8 mouse cellular contexts compared by ENCODE assay signal in the genomic region with DNA sequence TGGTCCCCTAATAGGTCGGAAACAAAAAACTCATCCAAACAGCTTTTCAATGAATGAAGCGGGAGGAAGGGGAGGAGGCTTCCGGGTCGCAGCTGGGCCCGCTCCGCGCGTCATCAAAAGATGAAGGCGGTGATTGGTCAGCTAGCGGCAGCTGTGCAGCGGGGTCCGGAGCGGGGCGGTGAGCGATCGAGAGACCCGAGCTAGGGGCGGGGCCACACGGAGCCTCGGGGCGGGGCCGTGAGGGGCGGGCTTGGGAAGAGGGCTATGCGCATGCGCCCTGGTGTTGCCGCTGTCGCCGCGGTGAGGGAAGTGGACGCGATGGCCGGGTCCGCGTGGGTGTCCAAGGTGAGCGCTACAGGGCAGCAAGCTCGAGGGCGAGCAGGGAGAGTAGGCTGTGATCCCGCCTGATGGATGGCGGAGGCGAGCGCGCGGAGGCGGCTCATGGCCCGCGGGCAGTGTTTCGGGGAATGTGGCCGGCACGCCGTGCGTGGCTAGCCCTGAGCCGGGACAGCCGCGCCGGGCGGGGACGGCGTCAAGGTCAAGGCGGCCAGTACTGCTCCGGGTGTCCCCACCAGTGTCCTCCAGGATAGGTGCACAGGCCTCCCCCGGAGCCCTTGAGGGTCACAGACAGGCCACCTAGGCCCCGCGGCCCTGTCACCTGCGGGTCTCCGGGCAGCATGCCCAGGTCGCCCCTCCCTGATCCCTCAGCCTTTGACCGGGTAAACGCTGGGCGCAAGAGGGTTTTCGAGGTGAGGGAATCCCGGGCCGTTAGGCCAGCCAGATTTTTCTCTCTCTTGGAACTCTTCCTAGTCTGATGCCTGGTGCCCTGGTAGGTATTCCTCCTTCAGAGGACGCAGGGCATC. TPM values are rescaled to one million over a fixed set of nuclear protein-coding genes. Genes with fewer than 3 reads are reported as not detected.
DNase-seq lines count a peak whose midpoint lies in the region; ATAC-seq and TF ChIP-seq lines count a peak whose summit lies in the region.

A gene (plus strand): TSS at position 136 of the 863 bp plus-strand sequence.

- peaks cover 37% of the 10 kb centered on the region for H3K79me2 ChIP-seq in MEL (ENCODE audit: control insufficient read depth, insufficient read depth, low read length, poor library complexity)

- no peak for TF ChIP-seq CTCF in MEL (IDR thresholded peaks at IDR 0.05 in 2 of 3, conservative IDR thresholded peaks at IDR 0.05 in 1 of 3; ENCODE audit: control insufficient read depth in 1 of 3, insufficient read depth in 1 of 3, low read depth in 2 of 3, low read length in 3 of 3, poor library complexity in 1 of 3, severe bottlenecking in 1 of 3)
- TF ChIP-seq CTCF in cerebellum, adult 2 months (IDR thresholded peaks at IDR 0.05; ENCODE audit: borderline replicate concordance, insufficient read depth, low read depth, low read length) = no peak

- peak; percentile 91 to 94 for TF ChIP-seq POLR2A in MEL (IDR thresholded peaks at IDR 0.05; ENCODE audit: control insufficient read depth in 1 of 2, insufficient read depth in 1 of 2, low read depth in 1 of 2, low read length in 2 of 2, poor library complexity in 1 of 2)
- peak; percentile 91 for TF ChIP-seq POLR2A in cerebellum, adult 2 months (IDR thresholded peaks at IDR 0.05; ENCODE audit: borderline replicate concordance, insufficient read depth, low read length)

- peaks cover 9 to 31% of the 10 kb centered on the region in 2 experiments; a peak in 3 of 4 replicates for H3K4me1 ChIP-seq in MEL (ENCODE audit: control insufficient read depth in 1 of 2, insufficient read depth in 2 of 2, low read length in 2 of 2)
- peaks cover 12% of the 10 kb centered on the region for H3K4me1 ChIP-seq in cerebellum, adult 2 months (ENCODE audit: control insufficient read depth, insufficient read depth, low read length)
- peaks cover 10% of the 10 kb centered on the region for H3K4me1 ChIP-seq in lung, embryonic 16.5 days (replicated peaks; ENCODE audit: control insufficient read depth, insufficient read depth, low read length)

- TF ChIP-seq RAD21 in MEL (IDR thresholded peaks at IDR 0.05; ENCODE audit: low read depth, low read length) = no peak

- no peaks in the 10 kb centered on the region for H3K27me3 ChIP-seq in MEL (ENCODE audit: control insufficient read depth in 1 of 2, insufficient read depth in 2 of 2, low read length in 2 of 2)
- H3K27me3 ChIP-seq in cerebellum, adult 2 months (ENCODE audit: control insufficient read depth, insufficient read depth, low read length) = no peaks in the 10 kb centered on the region
- H3K27me3 ChIP-seq in lung, embryonic 16.5 days (ENCODE audit: control insufficient read depth, insufficient read depth, low read depth, low read length) = no peaks in the 10 kb centered on the region

- ATAC-seq in hematopoietic stem cell, adult 5-6 weeks (replicated peaks in 1 of 2; ENCODE audit: insufficient read depth in 1 of 2, low FRiP score in 2 of 2, low TSS enrichment in 1 of 2, low read depth in 1 of 2, poor library complexity in 2 of 2, severe bottlenecking in 2 of 2) = peak; percentile 100
- peak; percentile 100 for ATAC-seq in lung, embryonic 16.5 days (ENCODE audit: low read depth)

- H3K27ac ChIP-seq in MEL (ENCODE audit: control insufficient read depth, low read depth, low read length) = peak within 1 kb of the TSS; percentile 98
- peak within 1 kb of the TSS; percentile 15 for H3K27ac ChIP-seq in cerebellum, adult 2 months (ENCODE audit: insufficient read depth, low read length)
- no peak within 1 kb of the TSS for H3K27ac ChIP-seq in lung, embryonic 16.5 days (ENCODE audit: low read length)

- H3K36me3 ChIP-seq in MEL (ENCODE audit: control insufficient read depth in 1 of 2, insufficient read depth in 2 of 2, low read length in 2 of 2) = peaks cover 16 to 46% of the 10 kb centered on the region in 2 experiments
- peaks cover 2% of the 10 kb centered on the region for H3K36me3 ChIP-seq in lung, embryonic 16.5 days (ENCODE audit: control insufficient read depth, insufficient read depth, low read length)

- peak; percentile 98 for DNase-seq in MEL (ENCODE audit: low read depth, low spot score)
- DNase-seq in cerebellum, adult 2 months = peak; percentile 93 to 96
- peak; percentile 96 for DNase-seq in forelimb bud, embryonic 11.5 days (ENCODE audit: low read depth, low spot score)
- DNase-seq in layer of hippocampus, adult 9-10 months (ENCODE audit: low spot score) = peak; percentile 84
- peak; percentile 95 for DNase-seq in ovary, postnatal 10 days (ENCODE audit: low spot score)
- DNase-seq in thymus, postnatal 10 days (ENCODE audit: low spot score in 2 of 2) = peak; percentile 98 to 99

- H3K4me3 ChIP-seq in MEL (ENCODE audit: control insufficient read depth in 1 of 2, insufficient read depth in 1 of 2, low read depth in 2 of 2, low read length in 2 of 2) = peak within 1 kb of the TSS; percentile 89 to 94
- peak within 1 kb of the TSS; percentile 58 for H3K4me3 ChIP-seq in cerebellum, adult 2 months (replicated peaks; ENCODE audit: insufficient read depth, low read depth, low read length)
- H3K4me3 ChIP-seq in lung, embryonic 16.5 days (ENCODE audit: low read length) = peak within 1 kb of the TSS; percentile 77

- H3K4me2 ChIP-seq in lung, embryonic 16.5 days (ENCODE audit: low read depth, low read length) = peak within 1 kb of the TSS; percentile 79

- WGBS in cerebellum, adult 2 months = under 1% methylated on average over 72 of the region's 73 CpGs
- WGBS in lung, embryonic 16.5 days = 0% methylated on average over 71 of the region's 73 CpGs

- peak within 1 kb of the TSS; percentile 91 for H3K9ac ChIP-seq in MEL (ENCODE audit: control insufficient read depth, low read depth, low read length, poor library complexity, severe bottlenecking)
- H3K9ac ChIP-seq in lung, embryonic 16.5 days (ENCODE audit: low read length) = peak within 1 kb of the TSS; percentile 84

- H3K9me3 ChIP-seq in MEL (replicated peaks; ENCODE audit: insufficient read depth, low read length) = no peaks in the 10 kb centered on the region
- H3K9me3 ChIP-seq in lung, embryonic 16.5 days (ENCODE audit: control insufficient read depth, low read length) = no peaks in the 10 kb centered on the region

- no peak for TF ChIP-seq EP300 in MEL (IDR thresholded peaks at IDR 0.05; ENCODE audit: low read depth in 1 of 2, low read length in 2 of 2)

TF ChIP-seq in MEL, 35 proteins besides CTCF, POLR2A, EP300 and RAD21 (continues in another document):
- TF ChIP-seq CHD2 (IDR thresholded peaks at IDR 0.05; ENCODE audit: low read length) = no peak
- TF ChIP-seq ZMIZ1 (IDR thresholded peaks at IDR 0.05; ENCODE audit: low read depth, low read length) = no peak
- TF ChIP-seq CHD1 (IDR thresholded peaks at IDR 0.05; ENCODE audit: low read depth, low read length) = no peak
- peak; percentile 72 for TF ChIP-seq MAX (IDR thresholded peaks at IDR 0.05; ENCODE audit: low read length)
- TF ChIP-seq POLR2AphosphoS2 (IDR thresholded peaks at IDR 0.05; ENCODE audit: low read length) = peak; percentile 78
- no peak for TF ChIP-seq BHLHE40 (IDR thresholded peaks at IDR 0.05; ENCODE audit: borderline replicate concordance, low read depth, low read length)
- peak; percentile 92 for TF ChIP-seq NELFE (IDR thresholded peaks at IDR 0.05; ENCODE audit: low read depth, low read length)
- TF ChIP-seq ETS1 (IDR thresholded peaks at IDR 0.05; ENCODE audit: low read depth, low read length) = peak; percentile 48; the same call in 1 of the 2 replicates
- TF ChIP-seq MYC (IDR thresholded peaks at IDR 0.05; ENCODE audit: low read depth, low read length) = 0 out of 2 replicates have a peak, but pooled peaks have one; percentile 66
- peak; percentile 58; the same call in 1 of the 2 replicates for TF ChIP-seq TBP (IDR thresholded peaks at IDR 0.05; ENCODE audit: low read depth, low read length)
- no peak for TF ChIP-seq TAL1 (IDR thresholded peaks at IDR 0.05; ENCODE audit: low read length)
- peak; percentile 77 for TF ChIP-seq SIN3A (IDR thresholded peaks at IDR 0.05; ENCODE audit: low read length)
- TF ChIP-seq ZC3H11A (IDR thresholded peaks at IDR 0.05; ENCODE audit: low read depth, low read length) = no peak
- TF ChIP-seq USF2 (IDR thresholded peaks at IDR 0.05; ENCODE audit: borderline replicate concordance in 1 of 2, insufficient read depth in 1 of 2, low read depth in 1 of 2, low read length in 2 of 2) = no peak
- TF ChIP-seq POLR2AphosphoS5 (IDR thresholded peaks at IDR 0.05; ENCODE audit: borderline replicate concordance, low read depth, low read length) = no peak
- TF ChIP-seq MXI1 (IDR thresholded peaks at IDR 0.05; ENCODE audit: low read depth, low read length) = peak; percentile 79
- no peak for TF ChIP-seq MEF2A (IDR thresholded peaks at IDR 0.05; ENCODE audit: extremely low read depth, insufficient replicate concordance, low read depth, low read length, poor library complexity, severe bottlenecking)
- TF ChIP-seq GABPA (IDR thresholded peaks at IDR 0.05; ENCODE audit: low read depth, low read length) = no peak
- TF ChIP-seq JUND (IDR thresholded peaks at IDR 0.05; ENCODE audit: low read depth, low read length) = no peak
- no peak for TF ChIP-seq MAFK (IDR thresholded peaks at IDR 0.05; ENCODE audit: borderline replicate concordance, low read depth, low read length)
- TF ChIP-seq E2F4 (IDR thresholded peaks at IDR 0.05; ENCODE audit: borderline replicate concordance, low read depth, low read length) = no peak
- no peak for TF ChIP-seq GATA1 (IDR thresholded peaks at IDR 0.05; ENCODE audit: low read depth, low read length)
- TF ChIP-seq RCOR1 (IDR thresholded peaks at IDR 0.05; ENCODE audit: low read depth, low read length) = peak; percentile 11; the same call in 1 of the 2 replicates
- peak; percentile 39; the same call in 1 of the 2 replicates for TF ChIP-seq MAZ (IDR thresholded peaks at IDR 0.05; ENCODE audit: low read depth, low read length)
- peak; percentile 69 for TF ChIP-seq USF1 (IDR thresholded peaks at IDR 0.05; ENCODE audit: low read depth, low read length)
- no peak for TF ChIP-seq ZKSCAN1 (IDR thresholded peaks at IDR 0.05; ENCODE audit: low read depth, low read length)
- peak; percentile 93 for TF ChIP-seq ELF1 (IDR thresholded peaks at IDR 0.05; ENCODE audit: low read depth, low read length)
- TF ChIP-seq ZNF384 (IDR thresholded peaks at IDR 0.05; ENCODE audit: low read depth, low read length) = no peak
- TF ChIP-seq UBTF (IDR thresholded peaks at IDR 0.05; ENCODE audit: borderline replicate concordance, insufficient read depth, low read depth, low read length) = no peak

RNA-seq across cellular contexts. Expression of the gene that starts here (rescaled TPM):
- 160 and 170 TPM in 2 replicates for total RNA-seq in MEL (2012; rRNA removed)
- 100 to 1,000 TPM; 205 to 282 TPM for polyA plus RNA-seq in MEL (2012; ENCODE audit: insufficient read depth in 1 of 2, insufficient read length in 2 of 2, low read depth in 1 of 2, low replicate concordance in 2 of 2, missing spikeins in 1 of 2)
- 209 and 211 TPM in 2 replicates for polyA plus RNA-seq in cerebellum, adult 2 months (2012; rRNA removed)
- total RNA-seq in hematopoietic stem cell, adult 5-6 weeks (2017) = 51.1 and 77.3 TPM in 2 replicates
- polyA plus RNA-seq in lung, embryonic 16.5 days (2015; fragmentation: Nextera tagmentation; extraction: Ambion mirVana) = 96.5 and 100 TPM in 2 replicates
